Mouse (Mus musculus) erythroblast, embryonic 14.5 days (primary cell): Measurements from ENCODE around the gene Mael. TPM values are rescaled to one million over a fixed set of nuclear protein-coding genes. Genes with fewer than 3 reads are reported as not detected.

ENCODE experiments used
- H3K27me3 ChIP-seq: 2 replicates; pipeline ENCODE4 v1.6.1; 2012; ENCODE audit warnings: inconsistent platforms; ENCODE audit not compliant: control insufficient read depth
- H3K36me3 ChIP-seq: 2 replicates; pipeline ENCODE4 v1.6.1; 2012; ENCODE audit warnings: mild to moderate bottlenecking, inconsistent platforms; ENCODE audit not compliant: control insufficient read depth
- H3K4me1 ChIP-seq: 2 replicates; pipeline ENCODE4 v1.6.1; 2012; ENCODE audit warnings: inconsistent platforms; ENCODE audit not compliant: control insufficient read depth
- H3K4me3 ChIP-seq: replicated peaks from 2 replicates; pipeline ENCODE3; 2012; ENCODE audit warnings: moderate library complexity, mild to moderate bottlenecking, inconsistent platforms
- H3K9me3 ChIP-seq: 2 replicates; pipeline ENCODE4 v1.6.1; 2012; ENCODE audit warnings: low read length, inconsistent platforms, mixed read lengths; ENCODE audit not compliant: control insufficient read depth
- GATA1 ChIP-seq: IDR thresholded peaks from 2 replicates; pipeline ENCODE4 v1.6.1; 2012; ENCODE audit warnings: low read length, inconsistent platforms, mixed read lengths
- TAL1 ChIP-seq: IDR thresholded peaks from 3 replicates; pipeline ENCODE4 v1.6.1; 2012; ENCODE audit warnings: low read length, inconsistent platforms, mixed read lengths
- polyA plus RNA-seq: library from polyadenylated mRNA; stranded (reverse); fragments of >175 nt; gene quantifications from 2 replicates; pipeline ENCODE4 v1.2.3, GENCODE M21; 2012

Mael gene
- polyA plus RNA-seq, 1 experiment, result not detected

GRCm38 (mm10) chr1:166278786-166279185 lies 40.2 kb upstream of the Mael start:
- Histone ChIP-seq H3K9me3 (no peaks in the 10 kb centered on the region), H3K4me1 (no peaks in the 10 kb centered on the region), H3K4me3 (no peak overlapping the region), H3K27me3 (peaks cover 9% of the 10 kb centered on the region), H3K36me3 (no peaks in the 10 kb centered on the region)
- TF ChIP-seq GATA1, result no peak
- no peak for TF ChIP-seq TAL1

- H3K36me3 ChIP-seq, result no peaks in the 10 kb centered on the region
- H3K9me3 ChIP-seq, result 0 out of 2 replicates have a peak, but pooled peaks cover 3% of the 10 kb centered on the region
- H3K4me1 ChIP-seq, result no peaks in the 10 kb centered on the region
- no peak for TF ChIP-seq TAL1
- no peak for TF ChIP-seq GATA1
- H3K27me3 ChIP-seq, result no peaks in the 10 kb centered on the region
- no peak overlapping the region for H3K4me3 ChIP-seq
Measured at GRCm38 (mm10) chr1:166268218-166268617, 29.7 kb upstream of the Mael start.

GRCm38 (mm10) chr1:166266918-166267317 lies 28.4 kb upstream of the Mael start:
- H3K9me3 ChIP-seq, result 0 out of 2 replicates have a peak, but pooled peaks cover 3% of the 10 kb centered on the region
- no peaks in the 10 kb centered on the region for H3K36me3 ChIP-seq
- no peaks in the 10 kb centered on the region for H3K4me1 ChIP-seq
- H3K27me3 ChIP-seq, result no peaks in the 10 kb centered on the region
- H3K4me3 ChIP-seq, result no peak overlapping the region
- no peak for TF ChIP-seq GATA1
- TF ChIP-seq TAL1, result no peak

- Histone ChIP-seq H3K4me3 (no peak overlapping the region), H3K27me3 (no peaks in the 10 kb centered on the region), H3K4me1 (no peaks in the 10 kb centered on the region), H3K9me3 (0 out of 2 replicates have a peak, but pooled peaks cover 3% of the 10 kb centered on the region), H3K36me3 (no peaks in the 10 kb centered on the region)
- no peak for TF ChIP-seq GATA1
- TF ChIP-seq TAL1, result no peak
Measured at GRCm38 (mm10) chr1:166266001-166266705, 27.6 kb upstream of the Mael start.

GRCm38 (mm10) chr1:166259526-166259925 lies 21.0 kb upstream of the Mael start:
- Histone ChIP-seq H3K4me3 (no peak overlapping the region), H3K36me3 (no peaks in the 10 kb centered on the region), H3K27me3 (peaks cover 27% of the 10 kb centered on the region), H3K4me1 (no peaks in the 10 kb centered on the region), H3K9me3 (no peaks in the 10 kb centered on the region)
- no peak for TF ChIP-seq TAL1
- TF ChIP-seq GATA1, result no peak

- peaks cover 47% of the 10 kb centered on the region for H3K27me3 ChIP-seq
- H3K36me3 ChIP-seq, result no peaks in the 10 kb centered on the region
- H3K4me1 ChIP-seq, result no peaks in the 10 kb centered on the region
- no peak overlapping the region for H3K4me3 ChIP-seq
- H3K9me3 ChIP-seq, result no peaks in the 10 kb centered on the region
- no peak for TF ChIP-seq GATA1
- TF ChIP-seq TAL1, result no peak
Measured at GRCm38 (mm10) chr1:166256898-166257297, 18.4 kb upstream of the Mael start.

- no peaks in the 10 kb centered on the region for H3K4me1 ChIP-seq
- H3K4me3 ChIP-seq, result no peak overlapping the region
- H3K27me3 ChIP-seq, result peaks cover 47% of the 10 kb centered on the region
- TF ChIP-seq GATA1 (no peak), TAL1 (no peak)
- H3K9me3 ChIP-seq, result no peaks in the 10 kb centered on the region
- H3K36me3 ChIP-seq, result no peaks in the 10 kb centered on the region
Measured at GRCm38 (mm10) chr1:166256302-166256701, 17.8 kb upstream of the Mael start.

- H3K9me3 ChIP-seq, result no peaks in the 10 kb centered on the region
- TF ChIP-seq GATA1 (no peak), TAL1 (no peak)
- no peaks in the 10 kb centered on the region for H3K4me1 ChIP-seq
- H3K27me3 ChIP-seq, result peaks cover 49% of the 10 kb centered on the region
- no peak overlapping the region for H3K4me3 ChIP-seq
- H3K36me3 ChIP-seq, result no peaks in the 10 kb centered on the region
Measured at GRCm38 (mm10) chr1:166255651-166256050, 17.1 kb upstream of the Mael start.

- no peaks in the 10 kb centered on the region for H3K4me1 ChIP-seq
- H3K27me3 ChIP-seq, result peaks cover 49% of the 10 kb centered on the region
- H3K4me3 ChIP-seq, result no peak overlapping the region
- no peaks in the 10 kb centered on the region for H3K36me3 ChIP-seq
- no peak for TF ChIP-seq TAL1
- no peak for TF ChIP-seq GATA1
- H3K9me3 ChIP-seq, result no peaks in the 10 kb centered on the region
Measured at GRCm38 (mm10) chr1:166255091-166255490, 16.5 kb upstream of the Mael start.
